Mouse (Mus musculus) small intestine, adult 2 months (tissue): ENCODE measurements around the gene Scamp4.

Source experiments
- CTCF ChIP-seq: fragments of 200-500 bp; IDR thresholded peaks from 2 replicates; pipeline ENCODE4 v1.5.1; 2012; ENCODE audit warnings: low read depth, mild to moderate bottlenecking, control low read depth, inconsistent platforms, low read length, moderate library complexity, mixed read lengths; ENCODE audit not compliant: insufficient replicate concordance, insufficient read length; ENCODE audit errors: extremely low read depth
- POLR2A ChIP-seq: fragments of 200-500 bp; IDR thresholded peaks from 2 replicates; pipeline ENCODE4 v1.6.1; 2012; ENCODE audit warnings: low read depth, mild to moderate bottlenecking, control low read depth, inconsistent platforms, low read length, moderate library complexity

DNA sequence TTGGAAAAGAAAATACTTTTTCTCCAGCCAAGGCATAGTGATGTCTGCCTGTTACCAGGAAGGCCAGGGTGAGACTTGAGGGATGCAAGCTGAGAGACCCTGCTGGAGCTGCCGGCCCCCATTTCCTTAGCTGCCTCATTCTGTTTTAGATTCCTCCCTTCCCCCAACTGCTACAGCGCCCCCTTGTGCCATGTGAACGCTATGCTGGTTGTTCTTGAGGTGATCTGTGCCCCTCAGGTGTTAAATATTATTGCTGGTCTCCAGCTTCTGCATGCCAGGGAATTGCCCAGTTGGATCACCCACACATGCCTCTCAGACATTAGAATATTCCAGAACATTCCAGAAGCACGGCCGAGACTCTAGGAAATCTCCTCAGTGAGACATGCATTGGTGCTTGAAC, 58.5 kb downstream of the Scamp4 start:
- TF ChIP-seq POLR2A, result no peak
- TF ChIP-seq CTCF, result peak; percentile 75; the same call in 1 of the 2 replicates
